10 mouse cellular contexts compared by ENCODE assay signal in genomic region chr17:44677782-44678181, GRCm38 (mm10).
DNase-seq lines count a peak whose midpoint lies in the region; ATAC-seq and TF ChIP-seq lines count a peak whose summit lies in the region.
"Had no signal": no experiment of that assay in that cellular context is flagged by ENCODE, and none has a peak within 500 bp of the region (broad histone marks: within the 10 kb centered on the region; RNA-seq: fewer than 3 reads in every experiment).

No protein-coding gene starts in this region.

- no peak for TF ChIP-seq POLR2A in cerebellum, adult 2 months (IDR thresholded peaks at IDR 0.05; ENCODE audit: borderline replicate concordance, insufficient read depth, low read length)
- no peak for TF ChIP-seq POLR2A in embryonic fibroblast, embryonic 13.5 days (IDR thresholded peaks at IDR 0.05; ENCODE audit: low read depth, low read length)

- no peak for TF ChIP-seq CTCF in cerebellum, adult 2 months (IDR thresholded peaks at IDR 0.05; ENCODE audit: borderline replicate concordance, insufficient read depth, low read depth, low read length)
- no peak for TF ChIP-seq CTCF in embryonic fibroblast, embryonic 13.5 days (IDR thresholded peaks at IDR 0.05; ENCODE audit: borderline replicate concordance, insufficient read depth, low read length)

- no peaks in the 10 kb centered on the region for H3K36me3 ChIP-seq in lung, embryonic 15.5 days
- H3K36me3 ChIP-seq in limb, embryonic 15.5 days = no peaks in the 10 kb centered on the region

- WGBS in cerebellum, adult 2 months = 41% methylated on average over 7 of the region's 7 CpGs
- WGBS in lung, embryonic 15.5 days = 50% methylated on average over 7 of the region's 7 CpGs
- WGBS in limb, embryonic 15.5 days = 62% methylated on average over 7 of the region's 7 CpGs

- H3K9ac ChIP-seq in lung, embryonic 15.5 days = no peak overlapping the region
- H3K9ac ChIP-seq in limb, embryonic 15.5 days = no peak overlapping the region

- H3K4me2 ChIP-seq in lung, embryonic 15.5 days = no peak overlapping the region
- no peak overlapping the region for H3K4me2 ChIP-seq in limb, embryonic 15.5 days

- ATAC-seq in lung, embryonic 15.5 days (ENCODE audit: borderline replicate concordance, extremely low read depth, low FRiP score, low TSS enrichment) = peak; percentile 35; the same call in 1 of the 2 replicates
- no peak for ATAC-seq in limb, embryonic 15.5 days (ENCODE audit: insufficient number of reproducible peaks, low FRiP score, low TSS enrichment, low read depth)

- no peaks in the 10 kb centered on the region for H3K4me1 ChIP-seq in cerebellum, adult 2 months (ENCODE audit: control insufficient read depth, insufficient read depth, low read length)
- H3K4me1 ChIP-seq in lung, embryonic 15.5 days = no peaks in the 10 kb centered on the region
- no peaks in the 10 kb centered on the region; the same call in 1 of the 2 replicates for H3K4me1 ChIP-seq in embryonic fibroblast, embryonic 13.5 days (ENCODE audit: control insufficient read depth, insufficient read depth, low read length)
- no peaks in the 10 kb centered on the region for H3K4me1 ChIP-seq in limb, embryonic 15.5 days

- H3K4me3 ChIP-seq in cerebellum, adult 2 months (replicated peaks; ENCODE audit: insufficient read depth, low read depth, low read length) = no peak overlapping the region
- no peak overlapping the region for H3K4me3 ChIP-seq in lung, embryonic 15.5 days
- H3K4me3 ChIP-seq in embryonic fibroblast, embryonic 13.5 days (ENCODE audit: insufficient read depth, low read length) = no peak overlapping the region
- H3K4me3 ChIP-seq in limb, embryonic 15.5 days = no peak overlapping the region

- H3K27me3 ChIP-seq in cerebellum, adult 2 months (ENCODE audit: control insufficient read depth, insufficient read depth, low read length) = no peaks in the 10 kb centered on the region
- no peaks in the 10 kb centered on the region for H3K27me3 ChIP-seq in lung, embryonic 15.5 days
- H3K27me3 ChIP-seq in limb, embryonic 15.5 days = no peaks in the 10 kb centered on the region

- peak; percentile 20 to 28 for DNase-seq in cerebellum, postnatal 14 days
- DNase-seq in cerebellum, adult 2 months = no peak
- no peak for DNase-seq in lung, postnatal 36 days
- DNase-seq in cerebellum, postnatal 36 days = no peak
- DNase-seq in thymus, postnatal 14 days = no peak
- DNase-seq: B cell, adult 2 months; thymus, adult 2 months had no signal

- no peak overlapping the region for H3K27ac ChIP-seq in cerebellum, adult 2 months (ENCODE audit: insufficient read depth, low read length)
- no peak overlapping the region for H3K27ac ChIP-seq in lung, embryonic 15.5 days
- peak overlapping the region; percentile 42 for H3K27ac ChIP-seq in embryonic fibroblast, embryonic 13.5 days (ENCODE audit: insufficient read depth, low read length)
- H3K27ac ChIP-seq in limb, embryonic 15.5 days = peak overlapping the region; percentile 54

- no peaks in the 10 kb centered on the region for H3K9me3 ChIP-seq in lung, embryonic 15.5 days
- H3K9me3 ChIP-seq in limb, embryonic 15.5 days = no peaks in the 10 kb centered on the region

Comparison
In these comparisons a context has a peak if more than half of its experiments do, and no peak if none do; other contexts are left out.
1. DNase-seq: peak in cerebellum, postnatal 14 days (2 of 2); none in cerebellum, adult 2 months (0 of 2), lung, postnatal 36 days (single experiment), cerebellum, postnatal 36 days (0 of 2) and thymus, postnatal 14 days (single experiment).
2. H3K27ac ChIP-seq: peak in embryonic fibroblast, embryonic 13.5 days (single experiment) and limb, embryonic 15.5 days (single experiment); none in cerebellum, adult 2 months (single experiment) and lung, embryonic 15.5 days (single experiment).